8 mouse cellular contexts compared by ENCODE assay signal in the genomic region with DNA sequence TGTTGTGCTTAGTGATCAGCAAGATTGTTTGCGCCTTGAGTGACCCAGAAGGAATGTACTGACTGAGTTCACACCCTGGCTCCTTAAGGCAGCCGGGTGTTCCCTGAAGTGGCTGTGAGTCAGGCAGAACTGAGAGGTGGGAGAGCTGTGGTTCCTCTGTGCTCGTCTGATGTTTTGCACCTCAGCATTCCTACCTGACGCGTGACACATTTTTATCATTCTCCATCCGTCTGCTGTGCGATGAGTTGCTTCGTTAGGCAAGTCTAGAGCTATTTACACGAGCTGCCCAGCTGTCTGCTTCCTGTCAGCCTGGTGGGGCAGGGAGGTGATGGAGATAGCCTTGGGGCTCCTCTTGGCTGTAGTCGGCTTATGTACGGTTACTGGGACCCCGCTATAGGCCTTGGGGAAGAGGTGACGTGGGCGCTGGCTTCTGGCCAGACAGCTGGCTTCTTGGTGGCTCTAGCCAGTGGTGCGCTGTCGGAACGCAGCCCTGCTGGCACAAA. TPM values are rescaled to one million over a fixed set of nuclear protein-coding genes. Genes with fewer than 3 reads are reported as not detected.
A peak's percentile ranks its signal among the peaks of the same experiment; 100 is the strongest.
DNase-seq lines count a peak whose midpoint lies in the region; ATAC-seq lines count a peak whose summit lies in the region.

No protein-coding gene starts in this region.

- no peak for ATAC-seq in liver, embryonic 15.5 days (ENCODE audit: insufficient read depth)
- no peak for ATAC-seq in liver, embryonic 12.5 days
- ATAC-seq in heart, embryonic 11.5 days (replicated peaks; ENCODE audit: insufficient number of reproducible peaks, low FRiP score, low TSS enrichment), result no peak
- ATAC-seq in midbrain, embryonic 15.5 days (replicated peaks), result peak; percentile 37; the same call in 1 of the 2 replicates
- no peak for ATAC-seq in granulocyte monocyte progenitor cell, adult 5-6 weeks (replicated peaks; ENCODE audit: poor library complexity, severe bottlenecking)

- peak overlapping the region; percentile 0; the same call in 1 of the 2 replicates for H3K4me2 ChIP-seq in liver, embryonic 15.5 days
- no peak overlapping the region for H3K4me2 ChIP-seq in liver, embryonic 12.5 days
- H3K4me2 ChIP-seq in heart, embryonic 11.5 days, result peak overlapping the region; percentile 49
- peak overlapping the region; percentile 17; the same call in 1 of the 2 replicates for H3K4me2 ChIP-seq in midbrain, embryonic 15.5 days

- H3K36me3 ChIP-seq in liver, embryonic 15.5 days (replicated peaks), result no peaks in the 10 kb centered on the region
- no peaks in the 10 kb centered on the region for H3K36me3 ChIP-seq in liver, embryonic 12.5 days
- no peaks in the 10 kb centered on the region for H3K36me3 ChIP-seq in embryonic facial prominence, embryonic 10.5 days (replicated peaks)
- no peaks in the 10 kb centered on the region for H3K36me3 ChIP-seq in heart, embryonic 11.5 days (ENCODE audit: control insufficient read depth, insufficient read depth, low read length)
- H3K36me3 ChIP-seq in midbrain, embryonic 15.5 days (replicated peaks), result no peaks in the 10 kb centered on the region

- no peak overlapping the region for H3K27ac ChIP-seq in liver, embryonic 15.5 days (replicated peaks)
- no peak overlapping the region for H3K27ac ChIP-seq in liver, embryonic 12.5 days
- H3K27ac ChIP-seq in embryonic facial prominence, embryonic 10.5 days (replicated peaks), result peak overlapping the region; percentile 57
- peak overlapping the region; percentile 87 for H3K27ac ChIP-seq in heart, embryonic 11.5 days (ENCODE audit: low read depth, low read length)
- H3K27ac ChIP-seq in midbrain, embryonic 15.5 days, result peak overlapping the region; percentile 55

- H3K4me3 ChIP-seq in liver, embryonic 15.5 days (replicated peaks), result no peak overlapping the region
- H3K4me3 ChIP-seq in liver, embryonic 12.5 days, result no peak overlapping the region
- H3K4me3 ChIP-seq in embryonic facial prominence, embryonic 10.5 days, result no peak overlapping the region
- peak overlapping the region; percentile 2; the same call in 1 of the 2 replicates for H3K4me3 ChIP-seq in heart, embryonic 11.5 days (ENCODE audit: low read depth, low read length)
- H3K4me3 ChIP-seq in midbrain, embryonic 15.5 days, result no peak overlapping the region

- H3K4me1 ChIP-seq in liver, embryonic 15.5 days (replicated peaks), result 0 out of 2 replicates have a peak, but pooled peaks cover 2% of the 10 kb centered on the region
- peaks cover 4% of the 10 kb centered on the region; the same call in 1 of the 2 replicates for H3K4me1 ChIP-seq in liver, embryonic 12.5 days
- H3K4me1 ChIP-seq in embryonic facial prominence, embryonic 10.5 days, result peaks cover 57% of the 10 kb centered on the region
- H3K4me1 ChIP-seq in heart, embryonic 11.5 days (ENCODE audit: control insufficient read depth, insufficient read depth, low read length), result peaks cover 58% of the 10 kb centered on the region
- peaks cover 28% of the 10 kb centered on the region for H3K4me1 ChIP-seq in midbrain, embryonic 15.5 days

- H3K9me3 ChIP-seq in liver, embryonic 15.5 days (replicated peaks), result no peaks in the 10 kb centered on the region
- no peaks in the 10 kb centered on the region for H3K9me3 ChIP-seq in liver, embryonic 12.5 days (replicated peaks)
- no peaks in the 10 kb centered on the region for H3K9me3 ChIP-seq in embryonic facial prominence, embryonic 10.5 days
- no peaks in the 10 kb centered on the region for H3K9me3 ChIP-seq in heart, embryonic 11.5 days (replicated peaks; ENCODE audit: control insufficient read depth, low read length)
- no peaks in the 10 kb centered on the region for H3K9me3 ChIP-seq in midbrain, embryonic 15.5 days

- peak; percentile 33 for DNase-seq in embryonic facial prominence, embryonic 10.5 days (ENCODE audit: low spot score)
- DNase-seq in kidney, postnatal 10 days, result peak; percentile 71
- no peak for DNase-seq in thymus, postnatal 25 days

- no peaks in the 10 kb centered on the region for H3K27me3 ChIP-seq in liver, embryonic 15.5 days
- H3K27me3 ChIP-seq in liver, embryonic 12.5 days (replicated peaks), result peaks cover 24% of the 10 kb centered on the region
- no peaks in the 10 kb centered on the region for H3K27me3 ChIP-seq in embryonic facial prominence, embryonic 10.5 days (replicated peaks; ENCODE audit: low read depth, poor library complexity, severe bottlenecking)
- no peaks in the 10 kb centered on the region for H3K27me3 ChIP-seq in heart, embryonic 11.5 days (ENCODE audit: control insufficient read depth, insufficient read depth, low read length)
- H3K27me3 ChIP-seq in midbrain, embryonic 15.5 days (replicated peaks), result no peaks in the 10 kb centered on the region

- WGBS in liver, embryonic 15.5 days (ENCODE audit: insufficient replicate concordance), result 50% methylated on average over 17 of the region's 17 CpGs
- 45% methylated on average over 17 of the region's 17 CpGs for WGBS in liver, embryonic 12.5 days (ENCODE audit: insufficient replicate concordance)
- 58% methylated on average over 17 of the region's 17 CpGs for WGBS in embryonic facial prominence, embryonic 10.5 days
- WGBS in heart, embryonic 11.5 days (ENCODE audit: insufficient replicate concordance), result 23% methylated on average over 17 of the region's 17 CpGs
- WGBS in midbrain, embryonic 15.5 days, result 46% methylated on average over 17 of the region's 17 CpGs

- H3K9ac ChIP-seq in liver, embryonic 15.5 days, result no peak overlapping the region
- no peak overlapping the region for H3K9ac ChIP-seq in liver, embryonic 12.5 days
- H3K9ac ChIP-seq in heart, embryonic 11.5 days (ENCODE audit: low read depth, low read length), result peak overlapping the region; percentile 18
- no peak overlapping the region for H3K9ac ChIP-seq in midbrain, embryonic 15.5 days

RNA-seq across cellular contexts. Expression of gene Rusc2, which starts 17.1 kb away (rescaled TPM):
- 1.4 and 2.8 TPM in 2 replicates for polyA plus RNA-seq in liver, embryonic 15.5 days (2015; fragmentation: Nextera tagmentation; extraction: Ambion mirVana)
- polyA plus RNA-seq in liver, embryonic 12.5 days (2016; fragmentation: Nextera tagmentation; extraction: Ambion mirVana), result 1.7 and 1.9 TPM in 2 replicates
- 9.5 and 10.9 TPM in 2 replicates for polyA plus RNA-seq in embryonic facial prominence, embryonic 10.5 days (2016; fragmentation: Nextera tagmentation; extraction: Ambion mirVana)
- polyA plus RNA-seq in heart, embryonic 11.5 days (2014; fragmentation: Nextera tagmentation; extraction: Ambion mirVana), result 6.3 and 7.8 TPM in 2 replicates
- 104 and 107 TPM in 2 replicates for polyA plus RNA-seq in midbrain, embryonic 15.5 days (2015; fragmentation: Nextera tagmentation; extraction: Ambion mirVana)
- total RNA-seq in granulocyte monocyte progenitor cell, adult 5-6 weeks (2014; fragmentation: Nextera tagmentation), result 1.3 and 2.9 TPM in 2 replicates
- 1.7 and 1.9 TPM in 2 replicates for total RNA-seq in granulocyte monocyte progenitor cell, adult 5-6 weeks (2017)

RNA-seq across cellular contexts. Expression of gene Fam166b, which starts 30.1 kb away (rescaled TPM):
- polyA plus RNA-seq in liver, embryonic 15.5 days (2015; fragmentation: Nextera tagmentation; extraction: Ambion mirVana), result not detected in 2 replicates
- polyA plus RNA-seq in liver, embryonic 12.5 days (2016; fragmentation: Nextera tagmentation; extraction: Ambion mirVana), result not detected in 2 replicates
- polyA plus RNA-seq in embryonic facial prominence, embryonic 10.5 days (2016; fragmentation: Nextera tagmentation; extraction: Ambion mirVana), result 0.11 TPM in 1 of 2 replicates, not detected in the other
- 0.23 TPM in 1 of 2 replicates, not detected in the other for polyA plus RNA-seq in heart, embryonic 11.5 days (2014; fragmentation: Nextera tagmentation; extraction: Ambion mirVana)
- 0.52 and 1.7 TPM in 2 replicates for polyA plus RNA-seq in midbrain, embryonic 15.5 days (2015; fragmentation: Nextera tagmentation; extraction: Ambion mirVana)
- total RNA-seq in granulocyte monocyte progenitor cell, adult 5-6 weeks (2014; fragmentation: Nextera tagmentation), result not detected in 2 replicates
- not detected in 2 replicates for total RNA-seq in granulocyte monocyte progenitor cell, adult 5-6 weeks (2017)

RNA-seq across cellular contexts. Expression of gene Tesk1, which starts 42.9 kb away (rescaled TPM):
- polyA plus RNA-seq in liver, embryonic 15.5 days (2015; fragmentation: Nextera tagmentation; extraction: Ambion mirVana), result 1.0 and 1.2 TPM in 2 replicates
- polyA plus RNA-seq in liver, embryonic 12.5 days (2016; fragmentation: Nextera tagmentation; extraction: Ambion mirVana), result 2.8 and 3.2 TPM in 2 replicates
- 6.9 and 9.2 TPM in 2 replicates for polyA plus RNA-seq in embryonic facial prominence, embryonic 10.5 days (2016; fragmentation: Nextera tagmentation; extraction: Ambion mirVana)
- polyA plus RNA-seq in heart, embryonic 11.5 days (2014; fragmentation: Nextera tagmentation; extraction: Ambion mirVana), result 5.0 and 6.1 TPM in 2 replicates
- polyA plus RNA-seq in midbrain, embryonic 15.5 days (2015; fragmentation: Nextera tagmentation; extraction: Ambion mirVana), result 16.7 and 17.1 TPM in 2 replicates
- 6.9 and 24.2 TPM in 2 replicates for total RNA-seq in granulocyte monocyte progenitor cell, adult 5-6 weeks (2014; fragmentation: Nextera tagmentation)
- 5.9 and 7.4 TPM in 2 replicates for total RNA-seq in granulocyte monocyte progenitor cell, adult 5-6 weeks (2017)

RNA-seq across cellular contexts. Expression of gene Cd72, which starts 55.5 kb away (rescaled TPM):
- polyA plus RNA-seq in liver, embryonic 15.5 days (2015; fragmentation: Nextera tagmentation; extraction: Ambion mirVana), result 0.94 and 1.4 TPM in 2 replicates
- 1.1 TPM in 2 replicates for polyA plus RNA-seq in liver, embryonic 12.5 days (2016; fragmentation: Nextera tagmentation; extraction: Ambion mirVana)
- 2.3 TPM in 2 replicates for polyA plus RNA-seq in embryonic facial prominence, embryonic 10.5 days (2016; fragmentation: Nextera tagmentation; extraction: Ambion mirVana)
- polyA plus RNA-seq in heart, embryonic 11.5 days (2014; fragmentation: Nextera tagmentation; extraction: Ambion mirVana), result 1.8 and 3.3 TPM in 2 replicates
- polyA plus RNA-seq in midbrain, embryonic 15.5 days (2015; fragmentation: Nextera tagmentation; extraction: Ambion mirVana), result 6.0 and 6.6 TPM in 2 replicates
- 7.7 and 11.1 TPM in 2 replicates for total RNA-seq in granulocyte monocyte progenitor cell, adult 5-6 weeks (2014; fragmentation: Nextera tagmentation)
- total RNA-seq in granulocyte monocyte progenitor cell, adult 5-6 weeks (2017), result 7.0 and 9.1 TPM in 2 replicates

Comparison
In these comparisons a context has a peak if more than half of its experiments do, and no peak if none do; other contexts are left out.
1. H3K27ac ChIP-seq: peak in embryonic facial prominence, embryonic 10.5 days (single experiment), heart, embryonic 11.5 days (single experiment) and midbrain, embryonic 15.5 days (single experiment); none in liver, embryonic 15.5 days (single experiment) and liver, embryonic 12.5 days (single experiment).